In genomic region chr10:63061266-63061665, GRCm38 (mm10) we compare ENCODE assay signal across 17 mouse cellular contexts. TPM values are rescaled to one million over a fixed set of nuclear protein-coding genes. Genes with fewer than 3 reads are reported as not detected.
A peak's percentile ranks its signal among the peaks of the same experiment; 100 is the strongest.
DNase-seq lines count a peak whose midpoint lies in the region; ATAC-seq lines count a peak whose summit lies in the region.
"Had no signal": no experiment of that assay in that cellular context is flagged by ENCODE, and none has a peak within 500 bp of the region (broad histone marks: within the 10 kb centered on the region; RNA-seq: fewer than 3 reads in every experiment).

No protein-coding gene starts in this region.

- WGBS in liver, embryonic 12.5 days (ENCODE audit: insufficient replicate concordance), result 61% methylated on average over 12 of the region's 12 CpGs
- WGBS in kidney, embryonic 15.5 days, result 68% methylated on average over 12 of the region's 12 CpGs
- WGBS in liver, embryonic 15.5 days (ENCODE audit: insufficient replicate concordance), result 60% methylated on average over 12 of the region's 12 CpGs
- 72% methylated on average over 11 of the region's 12 CpGs for WGBS in hindbrain, embryonic 16.5 days

- no peak overlapping the region for H3K4me3 ChIP-seq in liver, embryonic 12.5 days
- no peak overlapping the region for H3K4me3 ChIP-seq in kidney, embryonic 15.5 days (replicated peaks)
- H3K4me3 ChIP-seq in liver, embryonic 15.5 days (replicated peaks), result peak overlapping the region; percentile 32
- H3K4me3 ChIP-seq in hindbrain, embryonic 16.5 days (ENCODE audit: low read length), result no peak overlapping the region
- H3K4me3 ChIP-seq: forebrain, embryonic 12.5 days; limb, embryonic 13.5 days; myocyte had no signal

- no peak overlapping the region for H3K4me2 ChIP-seq in liver, embryonic 12.5 days
- H3K4me2 ChIP-seq in kidney, embryonic 15.5 days, result 0 out of 2 replicates have a peak overlapping the region, but pooled peaks have one; percentile 5
- 0 out of 2 replicates have a peak overlapping the region, but pooled peaks have one; percentile 35 for H3K4me2 ChIP-seq in liver, embryonic 15.5 days
- H3K4me2 ChIP-seq in hindbrain, embryonic 16.5 days (ENCODE audit: low read length), result no peak overlapping the region
- H3K4me2 ChIP-seq: forebrain, embryonic 12.5 days; limb, embryonic 13.5 days had no signal

- 0 out of 2 replicates have a peak, but pooled peaks have one; percentile 48 for ATAC-seq in liver, embryonic 12.5 days
- ATAC-seq in kidney, embryonic 15.5 days (replicated peaks; ENCODE audit: low FRiP score), result no peak
- ATAC-seq in liver, embryonic 15.5 days (ENCODE audit: insufficient read depth), result peak; percentile 51; the same call in 1 of the 2 replicates
- no peak for ATAC-seq in hindbrain, embryonic 16.5 days
- ATAC-seq: lung, postnatal 0 days had no signal

- H3K27ac ChIP-seq in liver, embryonic 12.5 days, result no peak overlapping the region
- H3K27ac ChIP-seq in kidney, embryonic 15.5 days, result 0 out of 2 replicates have a peak overlapping the region, but pooled peaks have one; percentile 15
- H3K27ac ChIP-seq in liver, embryonic 15.5 days (replicated peaks), result peak overlapping the region; percentile 77
- no peak overlapping the region for H3K27ac ChIP-seq in hindbrain, embryonic 16.5 days (ENCODE audit: low read depth, low read length)
- H3K27ac ChIP-seq: forebrain, embryonic 12.5 days; limb, embryonic 13.5 days had no signal

- H3K27me3 ChIP-seq in liver, embryonic 12.5 days (replicated peaks), result peaks cover 15% of the 10 kb centered on the region; the same call in 1 of the 2 replicates
- H3K27me3 ChIP-seq in kidney, embryonic 15.5 days, result no peaks in the 10 kb centered on the region
- H3K27me3 ChIP-seq in liver, embryonic 15.5 days, result no peaks in the 10 kb centered on the region
- no peaks in the 10 kb centered on the region for H3K27me3 ChIP-seq in hindbrain, embryonic 16.5 days (replicated peaks; ENCODE audit: control insufficient read depth, insufficient read depth, low read length)
- H3K27me3 ChIP-seq: forebrain, embryonic 12.5 days; limb, embryonic 13.5 days had no signal

- no peaks in the 10 kb centered on the region for H3K9me3 ChIP-seq in liver, embryonic 12.5 days (replicated peaks)
- no peaks in the 10 kb centered on the region for H3K9me3 ChIP-seq in kidney, embryonic 15.5 days (replicated peaks)
- no peaks in the 10 kb centered on the region for H3K9me3 ChIP-seq in liver, embryonic 15.5 days (replicated peaks)
- no peaks in the 10 kb centered on the region for H3K9me3 ChIP-seq in hindbrain, embryonic 16.5 days (ENCODE audit: control insufficient read depth, low read length)
- H3K9me3 ChIP-seq: forebrain, embryonic 12.5 days; limb, embryonic 13.5 days had no signal

- DNase-seq in liver, result no peak
- no peak for DNase-seq in cerebellum, adult 9-10 months
- no peak for DNase-seq in natural killer cell, adult 2 months (ENCODE audit: low spot score in 2 of 2)
- DNase-seq in frontal cortex, postnatal 10 days (ENCODE audit: low spot score in 2 of 2), result no peak
- DNase-seq: cerebellum, postnatal 14 days; embryo, embryonic 11 days; heart, adult 11 months; midbrain, embryonic 14.5 days had no signal

- no peak overlapping the region for H3K9ac ChIP-seq in liver, embryonic 12.5 days
- no peak overlapping the region for H3K9ac ChIP-seq in kidney, embryonic 15.5 days
- no peak overlapping the region for H3K9ac ChIP-seq in liver, embryonic 15.5 days
- no peak overlapping the region for H3K9ac ChIP-seq in hindbrain, embryonic 16.5 days (ENCODE audit: low read depth, low read length)
- H3K9ac ChIP-seq: forebrain, embryonic 12.5 days; limb, embryonic 13.5 days had no signal

- no peaks in the 10 kb centered on the region for H3K36me3 ChIP-seq in liver, embryonic 12.5 days
- H3K36me3 ChIP-seq in kidney, embryonic 15.5 days, result no peaks in the 10 kb centered on the region
- no peaks in the 10 kb centered on the region for H3K36me3 ChIP-seq in liver, embryonic 15.5 days (replicated peaks)
- no peaks in the 10 kb centered on the region for H3K36me3 ChIP-seq in hindbrain, embryonic 16.5 days (ENCODE audit: control insufficient read depth, insufficient read depth, low read length)
- H3K36me3 ChIP-seq: forebrain, embryonic 12.5 days; limb, embryonic 13.5 days had no signal

- H3K4me1 ChIP-seq in liver, embryonic 12.5 days, result no peaks in the 10 kb centered on the region
- H3K4me1 ChIP-seq in kidney, embryonic 15.5 days, result peaks cover 17% of the 10 kb centered on the region
- H3K4me1 ChIP-seq in liver, embryonic 15.5 days (replicated peaks), result peaks cover 8% of the 10 kb centered on the region; the same call in 1 of the 2 replicates
- no peaks in the 10 kb centered on the region for H3K4me1 ChIP-seq in hindbrain, embryonic 16.5 days (ENCODE audit: control insufficient read depth, insufficient read depth, low read depth, low read length)
- H3K4me1 ChIP-seq: forebrain, embryonic 12.5 days; limb, embryonic 13.5 days had no signal

RNA-seq across cellular contexts. Expression of gene Pbld1, which starts 1.3 kb away (rescaled TPM):
- polyA plus RNA-seq in liver, embryonic 12.5 days (2016; fragmentation: Nextera tagmentation; extraction: Ambion mirVana), result 1.7 and 2.2 TPM in 2 replicates
- polyA plus RNA-seq in kidney, embryonic 15.5 days (2015; fragmentation: Nextera tagmentation; extraction: Ambion mirVana), result 6.8 and 6.9 TPM in 2 replicates
- 17.9 and 27.8 TPM in 2 replicates for polyA plus RNA-seq in liver, embryonic 15.5 days (2015; fragmentation: Nextera tagmentation; extraction: Ambion mirVana)
- 0.44 and 0.75 TPM in 2 replicates for polyA plus RNA-seq in hindbrain, embryonic 16.5 days (2015; fragmentation: Nextera tagmentation; extraction: Ambion mirVana)

RNA-seq across cellular contexts. Expression of gene Pbld2, which starts 37.2 kb away (rescaled TPM):
- polyA plus RNA-seq in liver, embryonic 12.5 days (2016; fragmentation: Nextera tagmentation; extraction: Ambion mirVana), result 1.2 and 1.4 TPM in 2 replicates
- polyA plus RNA-seq in kidney, embryonic 15.5 days (2015; fragmentation: Nextera tagmentation; extraction: Ambion mirVana), result 4.0 and 4.4 TPM in 2 replicates
- polyA plus RNA-seq in liver, embryonic 15.5 days (2015; fragmentation: Nextera tagmentation; extraction: Ambion mirVana), result 3.4 and 4.4 TPM in 2 replicates
- polyA plus RNA-seq in hindbrain, embryonic 16.5 days (2015; fragmentation: Nextera tagmentation; extraction: Ambion mirVana), result 0.68 and 0.94 TPM in 2 replicates

RNA-seq across cellular contexts. Expression of gene Hnrnph3, which starts 37.2 kb away (rescaled TPM):
- 37.0 and 43.2 TPM in 2 replicates for polyA plus RNA-seq in liver, embryonic 12.5 days (2016; fragmentation: Nextera tagmentation; extraction: Ambion mirVana)
- polyA plus RNA-seq in kidney, embryonic 15.5 days (2015; fragmentation: Nextera tagmentation; extraction: Ambion mirVana), result 124 and 125 TPM in 2 replicates
- 21.0 and 21.7 TPM in 2 replicates for polyA plus RNA-seq in liver, embryonic 15.5 days (2015; fragmentation: Nextera tagmentation; extraction: Ambion mirVana)
- polyA plus RNA-seq in hindbrain, embryonic 16.5 days (2015; fragmentation: Nextera tagmentation; extraction: Ambion mirVana), result 114 and 121 TPM in 2 replicates

RNA-seq across cellular contexts. Expression of gene Atoh7, which starts 38.2 kb away (rescaled TPM):
- not detected in 2 replicates for polyA plus RNA-seq in liver, embryonic 12.5 days (2016; fragmentation: Nextera tagmentation; extraction: Ambion mirVana)
- 0.10 TPM in 1 of 2 replicates, not detected in the other for polyA plus RNA-seq in kidney, embryonic 15.5 days (2015; fragmentation: Nextera tagmentation; extraction: Ambion mirVana)
- polyA plus RNA-seq in liver, embryonic 15.5 days (2015; fragmentation: Nextera tagmentation; extraction: Ambion mirVana), result not detected in 2 replicates
- polyA plus RNA-seq in hindbrain, embryonic 16.5 days (2015; fragmentation: Nextera tagmentation; extraction: Ambion mirVana), result 3.0 TPM in 2 replicates
- polyA plus RNA-seq: heart, embryonic 14.5 days; lung, postnatal 0 days; myocyte had no signal

Comparison
In these comparisons a context has a peak if more than half of its experiments do, and no peak if none do; other contexts are left out.
1. H3K27ac ChIP-seq: peak in kidney, embryonic 15.5 days (single experiment) and liver, embryonic 15.5 days (single experiment); none in liver, embryonic 12.5 days (single experiment) and hindbrain, embryonic 16.5 days (single experiment).
2. H3K4me2 ChIP-seq: peak in kidney, embryonic 15.5 days (single experiment) and liver, embryonic 15.5 days (single experiment); none in liver, embryonic 12.5 days (single experiment) and hindbrain, embryonic 16.5 days (single experiment).
3. ATAC-seq: peak in liver, embryonic 12.5 days (single experiment) and liver, embryonic 15.5 days (single experiment); none in kidney, embryonic 15.5 days (single experiment) and hindbrain, embryonic 16.5 days (single experiment).